Mouse (Mus musculus): ENCODE measurements around the gene Esyt3. TPM values are rescaled to one million over a fixed set of nuclear protein-coding genes. Genes with fewer than 3 reads are reported as not detected.

The Esyt3 gene
- 0.46 and 0.86 TPM in 2 replicates for polyA plus RNA-seq (2015; fragmentation: Nextera tagmentation; extraction: Ambion mirVana)

- peaks cover 15% of the 10 kb centered on the region for H3K4me1 ChIP-seq
- H3K4me3 ChIP-seq, result peak within 1 kb of the TSS; percentile 51
- H3K4me2 ChIP-seq (replicated peaks), result peak within 1 kb of the TSS; percentile 97
- peaks cover 32% of the 10 kb centered on the region for H3K27me3 ChIP-seq
- H3K9ac ChIP-seq (replicated peaks), result peak within 1 kb of the TSS; percentile 42
- peak; percentile 65 for ATAC-seq (replicated peaks)
- H3K27ac ChIP-seq (replicated peaks), result no peak within 1 kb of the TSS
- H3K9me3 ChIP-seq, result no peaks in the 10 kb centered on the region
- H3K36me3 ChIP-seq, result no peaks in the 10 kb centered on the region
- under 1% methylated on average over 66 of the region's 66 CpGs for WGBS
These were observed at the start of gene Esyt3 for GRCm38 (mm10) chr9:99357921-99358692. Gene Esyt3 (minus strand): TSS chr9:99358557.

- Histone ChIP-seq H3K4me2 (replicated peaks) (no peak overlapping the region), H3K4me1 (peaks cover 12% of the 10 kb centered on the region; the same call in 1 of the 2 replicates), H3K27ac (replicated peaks) (peak overlapping the region; percentile 34), H3K27me3 (no peaks in the 10 kb centered on the region), H3K9ac (replicated peaks) (no peak overlapping the region), H3K4me3 (no peak overlapping the region), H3K36me3 (peaks cover 5% of the 10 kb centered on the region; the same call in 1 of the 2 replicates), H3K9me3 (no peaks in the 10 kb centered on the region)
- 64% methylated on average over 9 of the region's 9 CpGs for WGBS
- 0 out of 2 replicates have a peak, but pooled peaks have one; percentile 23 for ATAC-seq (replicated peaks)
These were observed 43.1 kb upstream of the Esyt3 start for GRCm38 (mm10) chr9:99401288-99401974.

GRCm38 (mm10) chr9:99400781-99401180, 42.4 kb upstream of the Esyt3 start:
- no peaks in the 10 kb centered on the region for H3K27me3 ChIP-seq
- H3K36me3 ChIP-seq, result peaks cover 5% of the 10 kb centered on the region; the same call in 1 of the 2 replicates
- H3K27ac ChIP-seq (replicated peaks), result peak overlapping the region; percentile 34
- H3K4me2 ChIP-seq (replicated peaks), result no peak overlapping the region
- H3K9ac ChIP-seq (replicated peaks), result no peak overlapping the region
- no peaks in the 10 kb centered on the region for H3K9me3 ChIP-seq
- 73% methylated on average over 6 of the region's 6 CpGs for WGBS
- H3K4me3 ChIP-seq, result no peak overlapping the region
- H3K4me1 ChIP-seq, result peaks cover 12% of the 10 kb centered on the region; the same call in 1 of the 2 replicates
- no peak for ATAC-seq (replicated peaks)

GRCm38 (mm10) chr9:99397056-99397815, 38.9 kb upstream of the Esyt3 start:
- Histone ChIP-seq H3K9me3 (no peaks in the 10 kb centered on the region), H3K27ac (replicated peaks) (no peak overlapping the region), H3K9ac (replicated peaks) (no peak overlapping the region), H3K4me3 (no peak overlapping the region), H3K4me1 (peaks cover 12% of the 10 kb centered on the region; the same call in 1 of the 2 replicates), H3K36me3 (peaks cover 6% of the 10 kb centered on the region; the same call in 1 of the 2 replicates), H3K27me3 (no peaks in the 10 kb centered on the region), H3K4me2 (replicated peaks) (no peak overlapping the region)
- 80% methylated on average over 13 of the region's 13 CpGs for WGBS
- no peak for ATAC-seq (replicated peaks)

GRCm38 (mm10) chr9:99394366-99394765, 36.0 kb upstream of the Esyt3 start:
- H3K4me2 ChIP-seq (replicated peaks), result no peak overlapping the region
- no peaks in the 10 kb centered on the region for H3K27me3 ChIP-seq
- no peaks in the 10 kb centered on the region for H3K4me1 ChIP-seq
- no peak overlapping the region for H3K27ac ChIP-seq (replicated peaks)
- H3K36me3 ChIP-seq, result peaks cover 9% of the 10 kb centered on the region; the same call in 1 of the 2 replicates
- no peak overlapping the region for H3K4me3 ChIP-seq
- no peak for ATAC-seq (replicated peaks)
- H3K9me3 ChIP-seq, result no peaks in the 10 kb centered on the region
- H3K9ac ChIP-seq (replicated peaks), result no peak overlapping the region
- WGBS, result 75% methylated on average over 11 of the region's 11 CpGs

- no peak overlapping the region for H3K27ac ChIP-seq (replicated peaks)
- peaks cover 12% of the 10 kb centered on the region; the same call in 1 of the 2 replicates for H3K36me3 ChIP-seq
- H3K4me2 ChIP-seq (replicated peaks), result no peak overlapping the region
- WGBS, result 82% methylated on average over 8 of the region's 8 CpGs
- H3K4me3 ChIP-seq, result no peak overlapping the region
- no peak overlapping the region for H3K9ac ChIP-seq (replicated peaks)
- H3K9me3 ChIP-seq, result no peaks in the 10 kb centered on the region
- ATAC-seq (replicated peaks), result no peak
- no peaks in the 10 kb centered on the region for H3K27me3 ChIP-seq
- H3K4me1 ChIP-seq, result no peaks in the 10 kb centered on the region
These were observed 34.8 kb upstream of the Esyt3 start for GRCm38 (mm10) chr9:99393146-99393545.

GRCm38 (mm10) chr9:99391557-99391956, 33.2 kb upstream of the Esyt3 start:
- peaks cover 15% of the 10 kb centered on the region; the same call in 1 of the 2 replicates for H3K36me3 ChIP-seq
- 92% methylated on average over 10 of the region's 10 CpGs for WGBS
- no peaks in the 10 kb centered on the region for H3K4me1 ChIP-seq
- no peak overlapping the region for H3K9ac ChIP-seq (replicated peaks)
- H3K4me3 ChIP-seq, result no peak overlapping the region
- no peak overlapping the region for H3K4me2 ChIP-seq (replicated peaks)
- no peak overlapping the region for H3K27ac ChIP-seq (replicated peaks)
- no peaks in the 10 kb centered on the region for H3K27me3 ChIP-seq
- H3K9me3 ChIP-seq, result no peaks in the 10 kb centered on the region
- ATAC-seq (replicated peaks), result no peak

GRCm38 (mm10) chr9:99390716-99391115, 32.4 kb upstream of the Esyt3 start:
- H3K4me1 ChIP-seq, result no peaks in the 10 kb centered on the region
- no peak overlapping the region for H3K27ac ChIP-seq (replicated peaks)
- 62% methylated on average over 2 of the region's 2 CpGs for WGBS
- no peak for ATAC-seq (replicated peaks)
- no peaks in the 10 kb centered on the region for H3K9me3 ChIP-seq
- no peaks in the 10 kb centered on the region for H3K27me3 ChIP-seq
- no peak overlapping the region for H3K4me2 ChIP-seq (replicated peaks)
- no peak overlapping the region for H3K9ac ChIP-seq (replicated peaks)
- H3K36me3 ChIP-seq, result peaks cover 20% of the 10 kb centered on the region; the same call in 1 of the 2 replicates
- H3K4me3 ChIP-seq, result no peak overlapping the region

- Histone ChIP-seq H3K4me2 (replicated peaks) (no peak overlapping the region), H3K9me3 (no peaks in the 10 kb centered on the region), H3K27me3 (no peaks in the 10 kb centered on the region), H3K27ac (replicated peaks) (no peak overlapping the region), H3K9ac (replicated peaks) (no peak overlapping the region), H3K4me3 (no peak overlapping the region), H3K4me1 (no peaks in the 10 kb centered on the region), H3K36me3 (peaks cover 20% of the 10 kb centered on the region; the same call in 1 of the 2 replicates)
- 89% methylated on average over 5 of the region's 5 CpGs for WGBS
- no peak for ATAC-seq (replicated peaks)
These were observed 31.8 kb upstream of the Esyt3 start for GRCm38 (mm10) chr9:99390201-99390600.

- no peaks in the 10 kb centered on the region for H3K4me1 ChIP-seq
- H3K9ac ChIP-seq (replicated peaks), result no peak overlapping the region
- peaks cover 20% of the 10 kb centered on the region; the same call in 1 of the 2 replicates for H3K36me3 ChIP-seq
- H3K27me3 ChIP-seq, result no peaks in the 10 kb centered on the region
- 72% methylated on average over 8 of the region's 8 CpGs for WGBS
- ATAC-seq (replicated peaks), result no peak
- no peak overlapping the region for H3K27ac ChIP-seq (replicated peaks)
- H3K9me3 ChIP-seq, result no peaks in the 10 kb centered on the region
- H3K4me2 ChIP-seq (replicated peaks), result no peak overlapping the region
- no peak overlapping the region for H3K4me3 ChIP-seq
These were observed 31.1 kb upstream of the Esyt3 start for GRCm38 (mm10) chr9:99389506-99389905.

GRCm38 (mm10) chr9:99388856-99389255, 30.5 kb upstream of the Esyt3 start:
- no peaks in the 10 kb centered on the region for H3K27me3 ChIP-seq
- 74% methylated on average over 9 of the region's 9 CpGs for WGBS
- no peak overlapping the region for H3K4me2 ChIP-seq (replicated peaks)
- H3K4me1 ChIP-seq, result no peaks in the 10 kb centered on the region
- peaks cover 20% of the 10 kb centered on the region; the same call in 1 of the 2 replicates for H3K36me3 ChIP-seq
- H3K4me3 ChIP-seq, result no peak overlapping the region
- H3K27ac ChIP-seq (replicated peaks), result 0 out of 2 replicates have a peak overlapping the region, but pooled peaks have one; percentile 4
- no peak for ATAC-seq (replicated peaks)
- H3K9me3 ChIP-seq, result no peaks in the 10 kb centered on the region
- no peak overlapping the region for H3K9ac ChIP-seq (replicated peaks)

Data from forebrain, embryonic 15.5 days (tissue).